Mouse (Mus musculus) inflammation-experienced regulatory T-cells, adult 6 months (primary cell): Measurements from ENCODE around the gene Mrpl38. TPM values are rescaled to one million over a fixed set of nuclear protein-coding genes. Genes with fewer than 3 reads are reported as not detected.

Source experiments
- ATAC-seq: one replicate; pipeline ENCODE4 v1.8.0; 2017
- polyA plus RNA-seq, 3 experiments: library from polyadenylated mRNA; unstranded; fragments of 100-300 nt; shearing (Covaris generic); gene quantifications; one replicate each; pipeline ENCODE4 v1.2.1; 2017

The Mrpl38 gene
- polyA plus RNA-seq, 3 experiments from 2014 or later = 14.3 to 30.6 (median 28.0) TPM

DNA sequence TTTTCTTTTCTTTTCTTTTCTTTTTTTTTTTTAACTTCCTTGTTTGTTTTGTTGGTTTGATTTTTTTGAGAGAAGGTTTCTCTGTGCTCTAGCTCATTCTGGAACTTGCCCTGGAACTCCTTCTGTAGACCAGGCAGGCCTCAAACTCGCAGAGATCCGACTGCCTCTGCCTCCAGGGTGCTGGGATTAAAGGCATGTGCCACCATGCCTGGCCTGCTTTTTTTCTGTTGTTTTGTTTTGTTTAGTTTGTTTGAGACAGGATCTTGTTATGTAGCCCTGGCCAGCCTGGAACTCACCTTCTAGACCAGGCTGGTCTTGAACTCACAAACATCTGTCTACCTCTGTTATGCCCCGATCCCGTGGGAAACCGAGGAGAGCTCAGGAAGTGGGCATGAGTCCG lies 49.1 kb downstream of the Mrpl38 start:
- no peak for ATAC-seq

- no peak for ATAC-seq
Measured at GRCm38 (mm10) chr11:116088741-116089394, 49.8 kb downstream of the Mrpl38 start.

DNA sequence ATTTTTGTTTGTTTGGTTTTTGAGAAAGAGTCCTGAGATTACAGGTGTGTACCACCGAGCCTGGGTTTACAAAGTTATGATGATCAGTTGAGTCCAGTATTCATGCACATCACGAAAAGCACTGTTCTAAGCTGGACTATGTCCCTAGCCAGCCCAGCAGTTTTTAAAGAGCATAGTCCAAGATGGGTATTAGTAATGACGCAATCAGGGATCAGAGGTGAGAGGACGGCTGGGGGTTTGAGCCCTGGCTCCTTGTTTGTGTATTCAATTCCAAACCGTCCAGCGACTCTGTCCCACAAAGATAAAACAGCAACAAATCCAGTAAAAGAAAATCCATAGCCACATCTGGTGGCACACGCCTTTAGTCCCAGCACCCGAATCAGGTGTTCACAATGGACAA lies 50.5 kb downstream of the Mrpl38 start:
- ATAC-seq = no peak

DNA sequence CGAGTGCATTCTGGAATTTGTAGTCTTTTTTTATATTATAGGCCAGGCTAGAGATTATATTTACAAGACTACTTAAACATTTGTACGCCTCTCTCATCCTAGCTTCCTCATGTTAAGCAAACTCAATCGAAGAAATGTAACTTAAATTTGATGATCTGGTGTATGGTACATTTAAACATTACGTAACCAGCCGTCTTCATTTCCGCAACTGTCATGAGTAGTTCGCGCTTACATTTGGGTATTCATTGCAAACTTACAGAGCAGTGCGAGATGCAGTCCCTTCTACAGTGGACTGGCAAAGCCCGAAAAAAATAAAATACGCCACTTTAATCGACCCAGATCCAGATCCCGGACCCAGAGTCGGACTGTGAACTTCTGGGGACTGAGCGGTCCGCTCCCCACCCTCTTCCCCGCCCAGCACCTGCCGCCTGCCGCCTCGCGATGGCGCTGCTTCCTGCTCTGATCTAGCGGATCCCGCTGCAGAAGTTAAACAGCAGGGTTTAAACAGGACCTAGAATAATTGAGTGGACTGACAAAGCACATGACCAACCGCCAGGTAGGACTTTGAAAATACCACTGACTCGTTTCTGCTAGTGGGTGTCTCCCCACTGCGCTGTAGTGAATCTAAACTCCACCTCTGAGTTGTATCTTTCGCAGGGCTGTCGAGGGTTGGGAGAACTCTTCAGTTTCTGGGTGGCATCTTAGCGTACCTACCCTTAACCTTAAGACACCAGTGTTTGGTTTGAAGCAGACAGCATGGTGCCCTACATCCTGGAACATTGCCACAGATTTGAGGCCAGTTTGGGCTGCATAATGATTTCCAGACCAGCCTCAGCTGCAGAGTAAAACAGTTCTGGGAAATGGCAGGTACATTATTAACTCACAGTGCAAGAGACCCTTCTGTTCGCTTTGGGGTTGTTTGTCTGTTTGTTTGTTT lies 51.2 kb downstream of the Mrpl38 start:
- peak; percentile 50 for ATAC-seq

GRCm38 (mm10) chr11:116086258-116087193 lies 52.1 kb downstream of the Mrpl38 start, which contains the start of gene Wbp2:
Wbp2 (minus strand) TSS chr11:116086995.
- ATAC-seq = peak; percentile 97

DNA sequence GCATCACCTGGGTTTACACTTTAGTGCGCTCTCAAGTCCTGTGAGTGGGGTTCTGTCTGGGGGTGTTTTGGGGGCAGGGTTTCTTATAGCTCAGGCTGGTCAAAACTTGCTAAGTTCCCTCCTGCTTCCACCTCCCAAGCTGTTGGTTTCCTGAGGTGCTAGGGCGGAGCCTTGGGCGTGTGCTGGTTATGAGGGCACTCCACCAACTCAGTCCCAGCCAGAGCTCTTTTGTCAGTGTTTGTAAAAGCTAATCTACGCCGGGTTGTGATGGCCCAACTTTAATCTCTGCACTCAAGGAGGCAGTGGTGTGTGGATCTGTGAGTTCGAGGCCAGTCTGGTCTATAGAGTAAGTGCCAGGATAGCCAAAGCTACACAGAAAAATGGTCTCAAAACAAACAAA lies 54.5 kb downstream of the Mrpl38 start:
- ATAC-seq = no peak

- ATAC-seq = no peak
Measured at GRCm38 (mm10) chr11:116083096-116083672, 55.5 kb downstream of the Mrpl38 start.

Other genes starting within 250 kb of the Mrpl38 start
- gene Smim5, start 238.9 kb downstream of the Mrpl38 start, polyA plus RNA-seq = 1 to 10 TPM in 2 of 3 experiments, under 1 TPM in 1; 0.40 to 1.4 (median 1.1) TPM
- gene Smim6, start 226.9 kb downstream of the Mrpl38 start, polyA plus RNA-seq = 1 to 10 TPM; 2.7 to 5.1 (median 4.3) TPM
- 10 to 100 TPM; 35.6 to 55.2 (median 39.2) TPM for gene Sap30bp, start 205.6 kb downstream of the Mrpl38 start, polyA plus RNA-seq
- gene Recql5, start 205.4 kb downstream of the Mrpl38 start, polyA plus RNA-seq = 10 to 100 TPM; 18.2 to 30.3 (median 23.7) TPM
- not detected for gene Itgb4, start 164.2 kb downstream of the Mrpl38 start, polyA plus RNA-seq
- 10 to 100 TPM; 14.4 to 20.1 (median 15.9) TPM for gene Galk1, start 126.1 kb downstream of the Mrpl38 start, polyA plus RNA-seq
- 1,000 to 10,000 TPM; 1,545 to 2,086 (median 2,075) TPM for gene H3f3b, start 110.9 kb downstream of the Mrpl38 start, polyA plus RNA-seq
- 10 to 100 TPM; 10.1 to 14.6 (median 12.7) TPM for gene Unk, start 108.5 kb downstream of the Mrpl38 start, polyA plus RNA-seq
- 100 to 1,000 TPM in 1 of 3 experiments, 10 to 100 TPM in 2; 80.1 to 128 (median 81.9) TPM for gene Unc13d, start 60.9 kb downstream of the Mrpl38 start, polyA plus RNA-seq
- gene Wbp2, start 51.9 kb downstream of the Mrpl38 start, polyA plus RNA-seq = 100 to 1,000 TPM; 153 to 156 (median 154) TPM
- under 1 TPM in 1 of 3 experiments, not detected in 2; 0.39 TPM for gene Trim47, start 11.7 kb downstream of the Mrpl38 start, polyA plus RNA-seq
- 10 to 100 TPM in 2 of 3 experiments, 1 to 10 TPM in 1; 9.5 to 13.3 (median 11.4) TPM for gene Trim65, start 7.7 kb downstream of the Mrpl38 start, polyA plus RNA-seq
- 1 to 10 TPM; 3.2 to 3.5 (median 3.3) TPM for gene Fbf1, start 29.3 kb upstream of the Mrpl38 start, polyA plus RNA-seq
- gene Ten1, start 60.0 kb upstream of the Mrpl38 start, polyA plus RNA-seq = 10 to 100 TPM; 49.0 to 66.5 (median 54.4) TPM
- 10 to 100 TPM; 10.3 to 14.2 (median 13.6) TPM for gene Acox1, start 60.2 kb upstream of the Mrpl38 start, polyA plus RNA-seq
- not detected for gene Evpl, start 99.2 kb upstream of the Mrpl38 start, polyA plus RNA-seq
- 10 to 100 TPM; 40.4 to 44.2 (median 42.3) TPM for gene Srp68, start 135.3 kb upstream of the Mrpl38 start, polyA plus RNA-seq
- gene Galr2, start 142.1 kb upstream of the Mrpl38 start, polyA plus RNA-seq = not detected
- gene Exoc7, start 168.4 kb upstream of the Mrpl38 start, polyA plus RNA-seq = 10 to 100 TPM; 70.3 to 96.0 (median 70.6) TPM
- gene Foxj1, start 196.5 kb upstream of the Mrpl38 start, polyA plus RNA-seq = not detected